Mouse (Mus musculus) embryo, embryonic 11 days (tissue): ENCODE measurements around the gene Prdm16.

Experiments used
- DNase-seq: peaks from one replicate; pipeline ENCODE4 v3.0.0-alpha.2; 2015

Gene Prdm16

GRCm38 (mm10) chr4:154511767-154512166, 124.9 kb downstream of the Prdm16 start:
- DNase-seq: no peak

DNA sequence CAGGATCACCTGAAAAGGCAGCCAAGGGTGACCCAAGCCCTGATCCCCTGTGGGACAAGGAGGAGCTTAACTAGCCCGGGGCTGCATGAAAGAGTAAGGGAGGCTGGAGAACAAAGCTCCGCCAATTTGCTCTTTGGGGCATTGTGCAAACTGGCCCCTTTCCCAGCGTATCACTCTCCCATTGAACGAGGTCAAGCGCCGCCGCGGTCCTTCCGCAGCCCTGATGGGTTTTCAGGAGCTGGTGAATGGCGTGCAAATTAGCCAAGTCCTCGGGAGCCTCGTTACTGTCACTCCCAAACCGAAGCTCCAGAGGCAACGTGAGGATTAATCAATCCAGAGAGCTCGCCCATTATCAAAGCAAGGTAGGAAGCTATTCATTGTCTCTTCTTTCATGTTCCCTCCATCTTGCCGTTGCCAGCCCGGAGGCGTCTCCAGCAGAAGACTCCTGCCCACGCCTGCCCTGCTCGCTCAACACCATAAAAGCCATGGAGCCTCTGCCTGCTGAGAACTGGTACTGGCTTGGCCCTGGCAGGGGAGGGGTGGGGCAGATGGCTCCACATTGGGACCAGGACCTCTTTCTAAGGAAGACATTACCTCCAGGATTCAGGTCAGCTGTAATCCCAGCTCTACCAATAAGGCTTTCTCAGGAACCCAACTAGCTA, 129.8 kb downstream of the Prdm16 start:
- DNase-seq: peak; percentile 71

DNA sequence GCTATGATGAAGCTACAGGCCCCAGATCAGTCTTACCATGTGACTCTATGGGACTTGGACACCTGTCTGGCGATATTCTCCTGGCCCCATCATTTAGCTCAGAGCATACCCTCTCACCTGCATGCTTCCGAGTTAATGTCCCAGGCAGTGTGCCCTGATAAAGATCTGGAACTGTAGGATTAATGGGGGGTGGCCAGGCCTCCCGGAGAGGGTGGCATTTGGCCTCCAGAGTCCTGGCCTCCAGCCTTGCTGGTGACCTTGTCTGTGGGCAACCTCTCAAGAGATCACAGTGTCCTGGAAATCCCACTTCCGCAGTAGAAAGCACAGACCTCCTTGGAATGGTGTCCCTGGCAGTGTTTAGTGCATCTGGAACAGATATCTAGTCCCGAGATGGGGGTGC, 131.4 kb downstream of the Prdm16 start:
- DNase-seq: no peak

DNA sequence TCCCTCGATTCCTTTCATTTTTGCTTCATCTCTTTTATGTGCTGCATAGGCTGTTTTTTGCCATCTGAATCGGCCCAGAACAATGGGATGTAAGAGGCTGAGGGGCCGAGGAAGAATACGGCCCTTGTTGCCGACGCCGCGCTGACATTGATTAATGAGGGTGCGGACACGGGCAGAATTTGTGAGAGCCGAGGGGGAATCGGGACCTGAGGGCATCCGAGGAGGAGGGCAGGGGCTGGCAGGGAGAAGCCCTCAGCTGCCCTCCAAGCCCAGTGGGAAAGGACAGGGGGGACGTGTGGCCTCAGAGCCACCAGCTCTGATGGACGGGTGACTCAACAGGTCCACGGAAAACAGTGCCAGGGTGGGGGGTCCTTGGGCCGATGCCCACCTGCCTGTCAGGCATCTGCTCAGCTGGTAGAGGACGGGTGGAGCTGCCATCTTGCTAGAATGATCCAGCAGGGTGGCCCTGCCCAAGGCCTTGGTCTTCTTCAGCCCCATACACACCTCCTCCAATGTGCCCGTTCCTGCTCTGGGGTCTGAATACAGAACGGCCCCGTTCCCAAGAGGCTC, 133.3 kb downstream of the Prdm16 start:
- DNase-seq: peak; percentile 78

- peak; percentile 58 for DNase-seq
These were observed 134.2 kb downstream of the Prdm16 start for GRCm38 (mm10) chr4:154502403-154503000.

GRCm38 (mm10) chr4:154500695-154501094, 136.0 kb downstream of the Prdm16 start:
- no peak for DNase-seq

DNA sequence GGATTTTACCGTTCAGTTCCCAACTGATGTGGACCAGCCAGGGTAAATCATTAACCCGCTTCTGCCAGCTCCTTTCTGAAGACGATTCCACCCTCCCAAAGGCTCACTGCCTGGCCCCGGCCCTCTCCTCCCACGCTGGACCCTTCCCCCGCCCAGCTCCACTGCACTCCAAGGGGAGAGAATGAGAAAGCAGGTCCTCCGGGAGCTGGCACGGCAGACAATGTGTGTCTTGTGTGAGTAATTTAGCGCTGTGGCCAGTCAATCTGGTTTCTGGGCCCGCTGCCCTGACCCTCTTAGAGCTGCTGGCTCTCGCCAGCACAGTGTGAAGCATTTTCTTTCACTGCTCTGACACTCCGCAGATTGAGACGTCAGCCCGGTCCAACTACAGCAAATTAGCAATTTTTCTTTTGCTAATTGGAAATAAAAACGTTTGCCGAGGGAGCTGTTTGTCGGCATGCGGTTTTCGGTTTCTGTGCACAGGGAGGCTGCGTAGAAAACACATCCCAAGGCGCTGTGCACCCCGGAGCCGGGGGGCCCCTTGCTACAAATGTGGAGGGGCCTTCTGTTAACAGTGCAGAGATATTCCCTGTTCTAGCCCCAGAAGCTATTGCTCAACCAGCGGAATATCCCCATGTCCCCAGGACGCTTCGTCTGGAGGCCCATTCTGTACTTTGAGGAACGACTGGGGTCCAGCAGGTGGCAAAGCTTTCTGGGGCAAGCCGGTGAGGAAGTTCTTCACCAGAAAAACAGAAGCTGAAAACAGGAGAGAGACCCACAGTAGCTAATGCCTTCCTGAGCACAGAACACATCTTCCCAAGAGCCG, 136.8 kb downstream of the Prdm16 start:
- DNase-seq: peak; percentile 77

GRCm38 (mm10) chr4:154497423-154498175, 139.1 kb downstream of the Prdm16 start:
- DNase-seq: no peak

GRCm38 (mm10) chr4:154496991-154497390, 139.7 kb downstream of the Prdm16 start:
- peak; percentile 76 for DNase-seq

- no peak for DNase-seq
These were observed 140.2 kb downstream of the Prdm16 start for GRCm38 (mm10) chr4:154496522-154496921.

- no peak for DNase-seq
These were observed 142.7 kb downstream of the Prdm16 start for GRCm38 (mm10) chr4:154493996-154494395.

DNA sequence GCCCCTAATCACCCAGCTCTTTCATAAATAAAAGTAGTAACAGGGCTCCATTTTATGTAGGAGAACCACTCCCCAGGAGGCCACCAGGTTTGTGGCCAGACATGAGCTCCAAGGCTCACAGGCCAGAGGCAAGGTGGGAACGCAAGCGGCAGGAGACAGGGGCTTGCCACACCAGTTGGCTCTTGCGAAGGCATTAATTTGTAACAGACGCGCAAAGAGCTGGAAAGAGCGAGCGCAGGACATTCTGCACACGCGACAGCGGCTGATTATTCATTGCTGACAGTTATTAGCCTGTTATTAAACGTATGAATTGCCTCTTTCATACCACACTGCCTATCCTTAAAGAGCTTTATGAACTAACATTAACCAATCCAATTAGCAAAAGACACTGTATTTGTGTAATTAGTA, 144.0 kb downstream of the Prdm16 start:
- DNase-seq: peak; percentile 63

- no peak for DNase-seq
These were observed 144.4 kb downstream of the Prdm16 start for GRCm38 (mm10) chr4:154492268-154492667.

GRCm38 (mm10) chr4:154488031-154488430, 148.6 kb downstream of the Prdm16 start:
- peak; percentile 55 for DNase-seq

DNA sequence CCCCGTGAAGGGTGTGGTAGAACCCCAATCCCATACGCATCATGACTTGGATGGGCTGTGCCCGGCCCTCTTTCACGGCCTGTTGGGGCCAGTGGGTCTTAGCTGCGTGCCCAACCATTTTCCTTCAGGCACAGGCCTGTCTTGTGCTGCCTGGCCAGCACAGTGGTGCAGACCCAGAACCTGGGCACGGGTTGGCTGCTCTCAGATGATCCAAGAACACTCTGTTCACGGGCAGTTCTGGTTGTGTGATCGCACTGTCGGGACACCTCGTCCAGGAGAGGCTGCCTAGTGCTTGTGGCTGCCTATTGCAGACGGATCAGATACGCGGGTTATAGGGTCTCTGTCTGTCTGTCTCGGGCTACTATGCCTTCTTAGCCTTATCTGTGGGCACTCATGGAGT, 154.0 kb downstream of the Prdm16 start:
- DNase-seq: no peak

DNA sequence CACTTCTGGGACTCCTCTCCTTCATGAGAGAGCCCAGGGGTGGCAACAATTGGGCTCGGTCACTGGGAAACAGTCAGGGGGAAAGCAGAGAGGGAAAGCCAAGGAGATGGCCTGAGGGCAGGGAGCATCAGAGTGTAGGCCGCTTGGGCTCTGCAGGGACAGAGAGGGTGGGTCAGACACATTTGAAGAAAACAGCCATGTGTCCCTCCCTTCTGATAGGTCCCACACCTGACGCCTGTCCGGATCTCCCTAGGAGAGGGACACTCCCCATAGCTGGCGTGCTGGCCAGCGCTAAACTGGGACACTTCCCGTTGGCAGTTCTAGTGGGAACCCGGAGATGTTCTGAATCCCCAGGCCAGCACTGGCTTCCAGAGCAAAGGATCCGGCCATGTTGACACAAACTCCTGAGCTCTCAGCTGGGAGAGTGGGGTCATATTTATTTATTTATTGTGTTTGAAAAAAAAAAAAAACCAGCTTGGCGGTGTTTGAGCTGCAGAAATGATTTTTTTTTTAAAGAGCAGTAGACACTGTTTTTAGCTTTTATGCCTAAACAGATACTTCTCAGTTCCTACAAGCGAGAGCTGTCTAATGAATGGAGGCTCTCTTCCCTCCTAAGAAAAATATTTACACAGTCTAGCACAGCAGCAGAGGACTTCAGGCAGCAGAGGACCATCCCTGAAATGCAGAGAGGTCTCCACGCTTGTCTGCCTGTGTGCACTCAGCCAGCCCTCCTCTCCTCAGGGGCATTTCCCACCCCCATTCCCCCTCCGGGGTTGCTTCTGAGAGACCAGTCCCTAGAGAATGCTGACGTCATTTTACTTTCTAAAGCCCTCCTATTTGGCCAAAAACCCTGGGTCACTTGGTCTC, 154.7 kb downstream of the Prdm16 start:
- peak; percentile 41 for DNase-seq

GRCm38 (mm10) chr4:154480544-154481260, 156.0 kb downstream of the Prdm16 start:
- DNase-seq: no peak

- no peak for DNase-seq
These were observed 156.5 kb downstream of the Prdm16 start for GRCm38 (mm10) chr4:154480143-154480542.

- DNase-seq: no peak
These were observed 157.6 kb downstream of the Prdm16 start for GRCm38 (mm10) chr4:154478933-154479613.

DNA sequence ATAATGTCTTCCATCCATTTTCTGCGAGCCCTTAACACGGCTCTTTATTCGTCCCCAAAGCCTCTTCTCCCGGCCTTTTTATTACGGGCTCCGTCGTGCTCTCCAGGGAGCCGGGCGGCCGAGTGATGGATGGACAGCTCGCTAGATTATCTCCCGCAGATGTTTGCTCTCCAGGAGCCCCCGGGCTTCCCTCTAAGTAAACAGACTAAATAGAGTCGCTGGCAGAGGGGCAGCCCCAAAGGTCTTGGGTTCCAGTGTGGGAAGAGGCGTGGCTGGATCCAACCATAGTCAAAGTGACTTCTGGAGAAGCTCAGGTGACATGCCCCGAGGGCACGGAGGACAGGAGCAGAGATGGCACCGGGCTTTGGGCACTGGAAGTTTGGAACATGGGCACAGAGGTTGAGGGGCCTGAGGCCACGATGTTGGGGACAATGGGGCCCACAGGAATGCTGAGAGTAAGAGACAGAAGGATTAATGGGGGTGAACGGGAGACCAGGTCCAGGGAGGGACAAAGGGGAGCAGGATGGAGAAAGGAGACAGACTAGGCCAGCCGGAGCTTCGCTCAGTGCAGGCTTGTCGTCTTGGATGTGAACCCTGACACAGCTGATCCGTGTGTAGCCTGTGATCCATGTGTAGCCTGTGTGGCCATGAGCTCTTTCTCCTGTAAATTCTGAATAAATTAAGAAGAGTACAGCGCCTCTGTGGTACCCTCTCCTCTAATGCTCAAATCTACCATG, 162.9 kb downstream of the Prdm16 start:
- peak; percentile 66 for DNase-seq
